Mouse (Mus musculus) spleen, postnatal 14 days (tissue): ENCODE data around the gene Scamp5.

Source experiments
- DNase-seq, 2 experiments: peaks; one replicate each; pipeline ENCODE4 v3.0.0; 2021 to 2022; ENCODE audit warnings: low spot score in 2 of 2

Scamp5 gene

GRCm38 (mm10) chr9:57419521-57420267 is 48.2 kb downstream of the Scamp5 start:
- DNase-seq, result no peak

- DNase-seq, result no peak
These were observed 50.5 kb downstream of the Scamp5 start for GRCm38 (mm10) chr9:57417341-57417740.

- DNase-seq, result no peak
These were observed 60.5 kb downstream of the Scamp5 start for GRCm38 (mm10) chr9:57407120-57407905.

GRCm38 (mm10) chr9:57406395-57406794 is 61.5 kb downstream of the Scamp5 start:
- DNase-seq, result no peak

GRCm38 (mm10) chr9:57404036-57404435 is 63.8 kb downstream of the Scamp5 start:
- DNase-seq, result no peak

- DNase-seq, result no peak
These were observed 65.3 kb downstream of the Scamp5 start for GRCm38 (mm10) chr9:57402318-57403251.

- no peak for DNase-seq
These were observed 69.1 kb downstream of the Scamp5 start for GRCm38 (mm10) chr9:57398773-57399172.

- DNase-seq, result no peak
These were observed 75.0 kb downstream of the Scamp5 start for GRCm38 (mm10) chr9:57392892-57393291.
